Mouse (Mus musculus) spleen, adult 2 months (tissue): ENCODE measurements around the gene Ccdc57. TPM values are rescaled to one million over a fixed set of nuclear protein-coding genes. Genes with fewer than 3 reads are reported as not detected.

Experiments
- DNase-seq, 2 experiments: peaks; one replicate each; pipeline versions ENCODE4 v3.0.0 to v3.0.0-alpha.2; 2012 to 2021; ENCODE audit warnings: low spot score in 2 of 2, low read depth in 1 of 2
- H3K27ac ChIP-seq: fragments of 200-500 bp; 2 replicates; pipeline ENCODE4 v1.5.1; 2012; ENCODE audit warnings: low read length, inconsistent platforms; ENCODE audit not compliant: insufficient read depth
- H3K27me3 ChIP-seq: fragments of 200-500 bp; 2 replicates; pipeline ENCODE4 v1.6.1; 2012; ENCODE audit warnings: mild to moderate bottlenecking, moderate library complexity, low read length, inconsistent platforms; ENCODE audit not compliant: control insufficient read depth, insufficient read depth
- H3K36me3 ChIP-seq: fragments of 200-500 bp; 2 replicates; pipeline ENCODE4 v1.6.1; 2012; ENCODE audit warnings: mild to moderate bottlenecking, low read length, inconsistent platforms; ENCODE audit not compliant: control insufficient read depth, insufficient read depth
- H3K4me1 ChIP-seq: fragments of 200-500 bp; 2 replicates; pipeline ENCODE4 v1.6.1; 2011; ENCODE audit warnings: inconsistent platforms; ENCODE audit not compliant: control insufficient read depth, insufficient read depth, insufficient read length
- H3K4me3 ChIP-seq: fragments of 200-500 bp; 2 replicates; pipeline ENCODE4 v1.5.1; 2011; ENCODE audit warnings: mild to moderate bottlenecking, inconsistent platforms; ENCODE audit not compliant: insufficient read depth, insufficient read length; ENCODE audit errors: extremely low read depth
- CTCF ChIP-seq: fragments of 200-500 bp; IDR thresholded peaks from 2 replicates; pipeline ENCODE4 v1.5.1; 2011; ENCODE audit warnings: mild to moderate bottlenecking, inconsistent platforms; ENCODE audit not compliant: insufficient read depth, insufficient read length, insufficient replicate concordance; ENCODE audit errors: extremely low read depth
- POLR2A ChIP-seq: fragments of 200-500 bp; IDR thresholded peaks from 2 replicates; pipeline ENCODE4 v1.6.1; 2011; ENCODE audit warnings: low read depth, low read length, inconsistent platforms
- WGBS: fragments of 180-500 bp; shearing (Covaris S2); methylation state at CpG from one replicate; pipeline ENCODE4 v1.1.7; 2018; 5-methylcytosine and 5-hydroxymethylcytosine counted together
- polyA plus RNA-seq: library from polyadenylated mRNA; depleted of rRNA; stranded (reverse); fragments of >200 nt; gene quantifications from 2 replicates; pipeline ENCODE4 v1.2.3, GENCODE M21; 2012

Ccdc57 gene
- polyA plus RNA-seq, 1 experiment, result 0.78 TPM

DNA sequence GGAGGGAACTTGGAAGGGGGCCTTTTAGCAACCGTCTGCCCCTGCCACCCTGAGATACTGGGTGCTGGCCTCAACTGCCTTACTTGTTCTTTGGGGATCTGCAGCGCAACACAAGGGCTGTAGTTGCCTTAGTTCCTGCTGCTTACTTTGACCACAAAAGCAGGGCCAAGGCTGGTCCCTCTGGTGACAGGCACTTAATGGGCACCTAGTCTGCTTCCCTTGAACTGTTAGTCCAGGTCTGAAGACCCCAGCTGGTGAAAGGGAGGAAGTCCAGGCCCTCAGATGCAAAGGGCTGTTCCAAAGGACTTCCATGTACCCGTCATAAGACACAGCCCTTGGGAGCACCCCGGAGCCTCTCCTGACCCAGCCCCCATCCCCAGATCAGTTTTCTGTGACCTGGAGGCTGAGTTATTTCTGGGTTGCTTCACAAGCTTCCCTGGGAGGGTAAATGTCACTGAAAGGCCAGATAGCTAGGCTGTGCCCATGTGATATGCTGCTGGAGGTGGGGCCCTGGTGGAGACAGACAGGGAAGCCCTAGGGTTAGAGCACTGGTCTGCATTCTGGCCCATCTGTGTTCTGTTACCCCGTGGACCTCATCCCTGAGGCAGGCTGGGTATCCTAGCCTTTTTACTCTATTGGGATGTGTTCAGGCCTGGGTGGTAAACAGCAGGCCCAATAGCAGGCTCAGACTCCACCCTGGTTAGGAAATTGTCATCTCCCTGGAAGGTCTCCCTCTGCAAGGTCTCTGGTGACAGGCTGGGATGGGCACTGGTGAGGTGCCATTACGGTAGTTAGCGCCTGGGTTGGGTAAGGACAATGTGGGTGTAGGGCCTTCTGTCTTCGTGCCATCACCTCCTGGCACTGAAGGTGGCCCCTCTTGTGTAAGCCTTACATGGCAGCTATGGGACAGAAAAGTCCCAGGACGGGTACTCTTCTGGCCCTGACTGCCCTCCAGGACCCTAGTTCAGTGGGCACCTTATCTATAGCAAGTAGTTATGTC, 19.4 kb upstream of the Ccdc57 start:
- TF ChIP-seq CTCF (no peak), POLR2A (no peak)
- no peak for DNase-seq
- H3K36me3 ChIP-seq, result peaks cover 3% of the 10 kb centered on the region; the same call in 1 of the 2 replicates
- H3K4me3 ChIP-seq, result no peak overlapping the region
- 88% methylated on average over 9 of the region's 9 CpGs for WGBS
- H3K4me1 ChIP-seq, result peaks cover 11% of the 10 kb centered on the region; the same call in 1 of the 2 replicates
- 0 out of 2 replicates have a peak, but pooled peaks cover 6% of the 10 kb centered on the region for H3K27me3 ChIP-seq
- no peak overlapping the region; the same call in 1 of the 2 replicates for H3K27ac ChIP-seq

- 60% methylated on average over 8 of the region's 8 CpGs for WGBS
Measured at GRCm38 (mm10) chr11:120951237-120951636, 18.6 kb upstream of the Ccdc57 start.

GRCm38 (mm10) chr11:120950281-120951202, 17.9 kb upstream of the Ccdc57 start:
- no peak for TF ChIP-seq CTCF
- TF ChIP-seq POLR2A, result no peak
- peak in 1 of 2 experiments; percentile 58 for DNase-seq
- H3K36me3 ChIP-seq, result no peaks in the 10 kb centered on the region
- WGBS, result 14% methylated on average over 39 of the region's 39 CpGs
- H3K4me3 ChIP-seq, result peak overlapping the region; percentile 46; the same call in 1 of the 2 replicates
- H3K27me3 ChIP-seq, result 0 out of 2 replicates have a peak, but pooled peaks cover 6% of the 10 kb centered on the region
- no peak overlapping the region for H3K27ac ChIP-seq
- peaks cover 11% of the 10 kb centered on the region; the same call in 1 of the 2 replicates for H3K4me1 ChIP-seq

More at GRCm38 (mm10) chr11:120951237-120951636, 18.6 kb upstream of the Ccdc57 start:
- Histone ChIP-seq H3K36me3 (no peaks in the 10 kb centered on the region), H3K27ac (no peak overlapping the region), H3K27me3 (0 out of 2 replicates have a peak, but pooled peaks cover 6% of the 10 kb centered on the region), H3K4me1 (peaks cover 11% of the 10 kb centered on the region; the same call in 1 of the 2 replicates), H3K4me3 (peak overlapping the region; percentile 46; the same call in 1 of the 2 replicates)
- DNase-seq, result no peak
- no peak for TF ChIP-seq POLR2A
- TF ChIP-seq CTCF, result no peak

- no peak for TF ChIP-seq POLR2A
- no peak for TF ChIP-seq CTCF
- 0 out of 2 replicates have a peak, but pooled peaks cover 6% of the 10 kb centered on the region for H3K27me3 ChIP-seq
- no peak for DNase-seq
- H3K4me3 ChIP-seq, result no peak overlapping the region
- no peak overlapping the region for H3K27ac ChIP-seq
- H3K36me3 ChIP-seq, result no peaks in the 10 kb centered on the region
- peaks cover 11% of the 10 kb centered on the region; the same call in 1 of the 2 replicates for H3K4me1 ChIP-seq
- 88% methylated on average over 10 of the region's 10 CpGs for WGBS
Measured at GRCm38 (mm10) chr11:120949863-120950262, 17.2 kb upstream of the Ccdc57 start.

DNA sequence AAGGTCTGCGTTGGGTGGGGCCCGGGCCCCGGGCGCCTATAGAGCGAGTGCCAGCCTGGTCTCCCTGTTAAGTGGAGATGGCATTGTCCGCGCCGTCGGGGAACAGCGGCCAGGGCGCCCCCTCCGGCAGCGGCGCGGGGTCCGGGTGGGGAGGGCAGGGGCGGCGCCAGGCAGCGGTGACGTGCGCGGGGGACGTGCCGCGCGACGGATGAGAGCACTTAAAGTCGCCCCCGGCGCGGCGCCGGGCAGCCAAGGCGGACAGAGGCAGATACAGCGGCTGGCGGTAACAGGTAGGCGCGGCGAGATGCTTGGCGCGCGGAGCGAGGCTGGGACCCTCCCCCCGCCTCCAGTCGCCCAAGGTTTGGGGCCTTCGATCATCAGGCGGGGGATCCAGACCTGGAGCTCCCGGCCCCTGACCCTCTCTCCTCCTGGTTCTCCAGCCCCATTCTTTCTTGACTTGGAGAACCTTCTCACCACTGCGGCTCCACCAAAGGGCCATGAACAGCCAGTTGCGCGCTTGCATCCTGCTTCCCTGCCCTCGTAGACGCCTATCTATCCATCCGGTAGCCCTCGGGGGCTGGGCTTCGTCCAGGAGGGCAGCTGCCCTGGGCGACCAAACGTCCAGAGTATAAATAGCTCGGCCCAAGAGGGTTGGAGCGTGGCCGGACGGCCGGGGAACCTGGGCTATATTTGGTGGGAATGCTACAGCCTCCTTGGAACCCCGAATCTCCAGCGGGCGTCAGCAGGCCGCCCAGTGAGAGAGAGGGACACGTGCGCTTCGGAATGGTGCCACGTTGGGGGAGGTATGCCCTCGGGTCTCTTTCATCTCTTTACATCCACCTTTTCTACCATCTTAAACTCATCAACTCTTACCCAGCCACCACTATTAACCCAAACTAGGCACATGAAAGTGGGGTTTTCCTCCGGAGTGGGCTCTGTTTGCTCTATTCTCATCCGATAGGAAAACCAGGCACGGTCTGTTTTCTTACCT, 16.5 kb upstream of the Ccdc57 start:
- 24% methylated on average over 58 of the region's 75 CpGs for WGBS
- no peak; the same call in 1 of the 2 replicates for TF ChIP-seq POLR2A
- no peak for TF ChIP-seq CTCF
- 0 out of 2 replicates have a peak, but pooled peaks cover 6% of the 10 kb centered on the region for H3K27me3 ChIP-seq

More for the DNA sequence above, 16.5 kb upstream of the Ccdc57 start:
- DNase-seq, result peak in 1 of 2 experiments; percentile 27
- peak overlapping the region; percentile 40 for H3K27ac ChIP-seq
- H3K36me3 ChIP-seq, result no peaks in the 10 kb centered on the region
- H3K4me3 ChIP-seq, result peak overlapping the region; percentile 57
- H3K4me1 ChIP-seq, result peaks cover 11% of the 10 kb centered on the region; the same call in 1 of the 2 replicates
